Mouse (Mus musculus): ENCODE data around the gene Fam196a.

The Fam196a gene

GRCm38 (mm10) chr7:134840066-134840465, 98.2 kb downstream of the Fam196a start:
- DNase-seq (ENCODE audit: low read depth, low spot score): no peak

All from CD4-positive helper T cell, adult 2 months (primary cell).